In the genomic region with DNA sequence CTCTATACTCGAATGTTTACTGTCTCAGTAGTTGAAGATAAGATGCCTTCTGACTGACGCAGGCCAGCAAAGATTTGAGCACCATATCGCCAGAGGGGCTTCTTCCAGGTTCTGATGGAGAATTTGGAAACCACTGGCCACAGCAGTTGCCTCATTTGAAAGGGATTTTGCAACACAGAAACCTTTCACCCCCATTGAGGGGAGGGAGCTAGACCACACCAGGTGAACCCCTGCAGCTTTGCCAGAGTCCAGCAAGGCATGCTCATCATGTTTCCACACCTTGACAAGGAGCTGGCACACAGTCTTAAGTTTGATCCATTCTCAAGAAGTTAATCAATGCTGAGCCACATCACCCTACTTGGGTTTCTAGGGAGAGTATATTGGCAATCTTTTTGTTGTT, we compare ENCODE assay signal across 30 mouse cellular contexts.
"Had no signal": no experiment of that assay in that cellular context is flagged by ENCODE, and none has a peak within 500 bp of the region (broad histone marks: within the 10 kb centered on the region; RNA-seq: fewer than 3 reads in every experiment).

No protein-coding gene starts in this region.

- DNase-seq: left cerebral cortex, postnatal 4 days; liver, embryonic 13.5 days; lung, adult 18-20 months; lung, adult 2 months; lung, embryonic 14.5 days; lung, postnatal 10 days; lung, postnatal 14 days; lung, postnatal 36 days; lung, postnatal 4 days; midbrain, embryonic 14.5 days had no signal

- H3K4me2 ChIP-seq: limb, embryonic 12.5 days; limb, embryonic 13.5 days; limb, embryonic 15.5 days; liver, embryonic 13.5 days; liver, embryonic 15.5 days; lung, embryonic 14.5 days; lung, embryonic 15.5 days; midbrain, embryonic 11.5 days; midbrain, embryonic 12.5 days; midbrain, embryonic 13.5 days; midbrain, embryonic 15.5 days; neural tube, embryonic 12.5 days; neural tube, embryonic 13.5 days had no signal

- H3K27me3 ChIP-seq: lung, embryonic 15.5 days; midbrain, embryonic 12.5 days; midbrain, embryonic 13.5 days; midbrain, embryonic 15.5 days; neural tube, embryonic 12.5 days; neural tube, embryonic 13.5 days had no signal

- H3K4me1 ChIP-seq: limb, embryonic 10.5 days; limb, embryonic 12.5 days; limb, embryonic 13.5 days; limb, embryonic 15.5 days; liver, embryonic 13.5 days; liver, embryonic 15.5 days; lung, embryonic 15.5 days; midbrain, embryonic 12.5 days; midbrain, embryonic 13.5 days; midbrain, embryonic 15.5 days; neural tube, embryonic 12.5 days; neural tube, embryonic 13.5 days had no signal

- H3K27ac ChIP-seq: left cerebral cortex, adult 2 months; limb, embryonic 10.5 days; limb, embryonic 12.5 days; limb, embryonic 13.5 days; limb, embryonic 15.5 days; liver, embryonic 13.5 days; liver, embryonic 14.5 days; liver, embryonic 15.5 days; lung, embryonic 15.5 days; macrophage; midbrain, embryonic 10.5 days; midbrain, embryonic 12.5 days; midbrain, embryonic 13.5 days; midbrain, embryonic 15.5 days; neural tube, embryonic 12.5 days; neural tube, embryonic 13.5 days had no signal

- H3K36me3 ChIP-seq: limb, embryonic 10.5 days; limb, embryonic 12.5 days; limb, embryonic 13.5 days; limb, embryonic 15.5 days; liver, embryonic 13.5 days; liver, embryonic 15.5 days; lung, embryonic 15.5 days; midbrain, embryonic 10.5 days; midbrain, embryonic 12.5 days; midbrain, embryonic 13.5 days; midbrain, embryonic 15.5 days; neural tube, embryonic 12.5 days; neural tube, embryonic 13.5 days had no signal

- H3K4me3 ChIP-seq: left cerebral cortex, adult 2 months; limb, embryonic 10.5 days; limb, embryonic 12.5 days; limb, embryonic 13.5 days; limb, embryonic 15.5 days; liver, embryonic 13.5 days; liver, embryonic 15.5 days; lung, embryonic 15.5 days; megakaryocyte, embryonic 14.5 days; midbrain, embryonic 10.5 days; midbrain, embryonic 12.5 days; midbrain, embryonic 13.5 days; midbrain, embryonic 15.5 days; myocyte; neural tube, embryonic 12.5 days; neural tube, embryonic 13.5 days had no signal

- H3K9me3 ChIP-seq: limb, embryonic 10.5 days; limb, embryonic 12.5 days; limb, embryonic 13.5 days; limb, embryonic 15.5 days; liver, embryonic 13.5 days; liver, embryonic 15.5 days; lung, embryonic 15.5 days; megakaryocyte, embryonic 14.5 days; midbrain, embryonic 10.5 days; midbrain, embryonic 12.5 days; midbrain, embryonic 13.5 days; midbrain, embryonic 15.5 days; neural tube, embryonic 12.5 days; neural tube, embryonic 13.5 days had no signal

- H3K9ac ChIP-seq: limb, embryonic 12.5 days; limb, embryonic 13.5 days; limb, embryonic 15.5 days; liver, embryonic 13.5 days; liver, embryonic 14.5 days; liver, embryonic 15.5 days; lung, embryonic 14.5 days; lung, embryonic 15.5 days; midbrain, embryonic 12.5 days; midbrain, embryonic 13.5 days; midbrain, embryonic 15.5 days; neural tube, embryonic 12.5 days; neural tube, embryonic 13.5 days had no signal

- ATAC-seq: lung, postnatal 0 days; midbrain, embryonic 13.5 days; midbrain, embryonic 15.5 days; midbrain, embryonic 16.5 days had no signal
